Mouse (Mus musculus) CD4-positive, CD25-positive, alpha-beta regulatory T cell, adult 4 months (primary cell): ENCODE measurements around the gene Cd2ap. TPM values are rescaled to one million over a fixed set of nuclear protein-coding genes. Genes with fewer than 3 reads are reported as not detected.

Source experiments
- ATAC-seq: one replicate; pipeline ENCODE4 v1.8.0; 2017
- polyA plus RNA-seq, 2 experiments: library from polyadenylated mRNA; unstranded; fragments of 100-300 nt; shearing (Covaris generic); gene quantifications; one replicate each; pipeline ENCODE4 v1.2.1; 2017

Gene Cd2ap
- polyA plus RNA-seq, 2 experiments from 2014 or later, result 13.3 to 14.8 TPM

- peak; percentile 48 for ATAC-seq
These were observed 16.1 kb downstream of the Cd2ap start for GRCm38 (mm10) chr17:42860370-42860769.

GRCm38 (mm10) chr17:42857506-42857905, 19.0 kb downstream of the Cd2ap start:
- peak; percentile 51 for ATAC-seq

DNA sequence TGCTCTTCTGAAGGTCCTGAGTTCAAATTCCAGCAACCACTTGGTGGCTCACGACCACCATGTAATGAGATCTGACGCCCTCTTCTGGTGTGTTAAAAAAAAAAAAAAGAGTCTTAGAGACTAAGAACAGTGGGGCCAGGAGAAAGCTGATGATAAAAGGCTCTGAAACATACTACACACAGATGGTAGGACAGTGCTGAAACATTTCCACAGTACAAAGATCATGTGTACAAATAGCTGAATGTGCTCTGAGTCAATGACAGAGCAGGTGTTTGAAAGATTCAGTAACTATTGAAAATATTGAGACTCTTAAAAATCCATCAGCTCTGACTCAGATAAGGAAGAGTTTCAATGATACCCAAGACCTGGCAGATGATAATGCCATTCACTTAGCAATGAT, 29.4 kb downstream of the Cd2ap start:
- ATAC-seq, result no peak

GRCm38 (mm10) chr17:42837193-42837592, 39.3 kb downstream of the Cd2ap start:
- ATAC-seq, result no peak

DNA sequence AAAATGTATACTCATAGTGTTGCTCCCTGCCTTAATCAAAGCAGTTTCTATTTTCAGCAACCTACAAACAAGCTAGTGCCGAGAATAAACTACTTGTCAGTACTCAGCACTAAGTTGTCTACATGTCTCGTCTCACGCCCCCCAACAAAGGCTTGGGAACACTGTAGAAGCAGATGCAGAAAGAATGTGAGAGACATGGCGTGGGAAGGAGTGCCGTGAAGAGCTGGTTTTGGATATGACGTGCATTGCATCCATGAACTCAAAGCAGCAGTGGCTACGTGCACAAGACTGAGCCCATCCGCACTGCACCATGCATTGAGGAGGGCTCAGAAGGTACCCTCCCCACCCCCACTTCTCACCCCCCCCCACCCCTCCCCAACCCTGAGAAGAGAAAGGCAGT, 53.7 kb downstream of the Cd2ap start:
- no peak for ATAC-seq

DNA sequence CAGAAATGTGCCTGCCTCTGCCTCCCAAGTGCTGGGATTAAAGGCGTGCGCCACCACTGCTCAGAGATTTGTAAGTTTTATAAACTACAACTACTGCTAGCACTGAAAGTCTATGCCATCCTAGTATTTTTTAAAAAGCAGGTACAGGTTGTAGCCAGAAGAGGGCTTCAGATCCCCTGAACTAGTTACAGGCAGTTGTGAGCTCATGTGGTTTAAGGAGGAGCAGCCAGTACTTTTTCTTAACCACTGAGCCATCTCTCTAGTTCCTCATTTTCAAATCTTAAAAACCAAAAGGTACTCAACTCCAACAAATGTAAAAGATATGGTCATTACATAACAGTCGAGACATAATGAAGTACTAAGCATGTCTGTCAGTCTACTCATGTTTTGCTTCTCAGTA, 61.1 kb downstream of the Cd2ap start:
- ATAC-seq, result no peak

GRCm38 (mm10) chr17:42792412-42792975, 84.0 kb downstream of the Cd2ap start:
- no peak for ATAC-seq

- ATAC-seq, result no peak
These were observed 85.7 kb downstream of the Cd2ap start for GRCm38 (mm10) chr17:42790787-42791186.

DNA sequence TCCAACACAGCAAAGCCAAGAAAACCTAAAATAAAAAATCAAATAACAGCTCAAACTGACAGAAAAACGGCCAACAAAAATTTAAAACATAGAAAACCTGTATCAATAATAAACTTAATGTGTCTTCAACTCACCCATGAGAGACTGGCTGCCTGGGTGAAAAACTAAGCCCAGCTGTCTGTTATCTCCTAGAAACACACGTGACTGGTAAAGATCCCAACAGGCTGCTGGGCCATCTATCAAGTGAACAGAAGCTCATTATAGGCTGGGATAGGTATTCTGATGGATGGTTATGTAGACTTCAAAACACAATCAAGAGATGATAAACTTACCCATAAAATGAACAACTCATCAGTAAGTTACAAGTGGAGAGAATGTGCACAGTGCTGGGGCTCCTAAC, 86.7 kb downstream of the Cd2ap start:
- ATAC-seq, result no peak

DNA sequence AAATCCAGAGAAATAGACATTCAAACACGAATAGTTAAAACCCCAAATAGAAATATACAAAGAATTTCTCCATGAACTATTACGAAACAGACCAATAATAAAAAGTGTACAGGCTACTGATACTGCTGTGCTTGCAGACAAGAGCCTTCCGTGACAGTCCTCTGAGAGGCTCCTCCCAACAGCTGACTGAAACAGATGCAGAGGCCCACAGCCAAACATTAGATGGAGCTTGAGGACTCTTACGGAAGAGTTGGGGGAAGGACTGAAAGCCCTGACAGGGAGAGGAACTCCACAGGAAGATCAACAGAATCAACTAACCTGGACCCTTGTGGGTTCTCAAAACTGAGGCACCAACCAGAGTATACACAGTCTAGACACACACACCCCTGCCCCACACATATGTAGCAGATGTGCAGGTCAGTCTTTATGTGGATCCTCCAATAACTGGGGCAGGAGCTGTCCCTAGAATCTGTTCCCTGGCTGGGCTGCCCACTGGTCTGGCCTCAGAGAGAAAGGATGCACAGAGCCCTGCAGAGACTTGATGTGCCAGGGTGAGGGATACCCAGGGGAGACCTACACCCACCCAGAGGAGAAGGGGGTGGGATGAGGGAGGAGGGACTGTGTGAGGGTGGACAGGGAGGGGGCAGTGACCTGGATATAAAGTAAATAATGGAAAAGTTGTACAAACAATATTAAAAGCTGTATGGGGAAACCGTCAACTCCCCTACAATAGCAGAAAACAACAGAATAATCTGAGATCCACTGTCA, 87.6 kb downstream of the Cd2ap start:
- ATAC-seq, result no peak

- peak; percentile 67 for ATAC-seq
These were observed 94.2 kb downstream of the Cd2ap start for GRCm38 (mm10) chr17:42782156-42782757.

GRCm38 (mm10) chr17:42753791-42754190, 122.7 kb downstream of the Cd2ap start:
- no peak for ATAC-seq

- ATAC-seq, result no peak
These were observed 124.3 kb downstream of the Cd2ap start for GRCm38 (mm10) chr17:42752173-42752572.

DNA sequence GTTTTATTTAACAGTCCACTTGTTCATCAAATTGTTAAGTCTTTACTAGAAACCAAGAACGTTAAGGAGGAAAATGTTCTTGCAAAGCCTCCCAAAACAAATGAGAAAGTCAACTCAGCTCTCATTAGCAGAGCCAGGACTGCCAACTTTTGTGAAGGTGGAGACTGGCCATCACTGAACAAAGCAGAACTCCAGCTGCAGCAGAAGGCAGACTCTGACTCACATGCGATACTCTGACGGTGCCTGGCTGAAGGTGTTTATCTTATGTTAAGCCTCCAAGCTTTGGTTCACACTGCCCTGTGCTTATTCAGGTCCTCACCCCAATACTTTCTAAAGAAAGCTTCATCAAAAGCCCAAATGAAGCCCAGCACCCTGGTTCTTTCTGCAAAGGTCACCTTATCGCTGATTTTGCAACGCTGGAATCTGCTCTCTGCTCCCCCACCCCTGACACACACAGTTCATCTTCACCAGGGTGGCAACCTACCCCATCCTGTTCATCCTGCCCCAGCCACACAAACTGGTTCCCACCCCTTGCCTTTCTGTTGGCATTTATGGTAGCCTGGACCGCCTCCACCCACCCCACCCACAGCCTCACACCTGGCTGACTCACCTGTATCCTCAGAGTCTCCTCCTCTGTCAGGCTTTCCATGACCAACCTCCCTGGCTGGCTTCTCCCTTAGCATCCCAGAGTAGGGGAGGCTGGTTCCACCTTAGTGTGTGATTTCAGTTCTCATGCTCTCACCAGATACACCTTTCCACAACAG, 130.6 kb downstream of the Cd2ap start:
- no peak for ATAC-seq

Other genes starting within 250 kb of the Cd2ap start
- not detected for gene Adgrf4, start 184.4 kb downstream of the Cd2ap start, polyA plus RNA-seq
- not detected for gene Adgrf2, start 134.5 kb downstream of the Cd2ap start, polyA plus RNA-seq
- under 1 TPM in 1 of 2 experiments, not detected in 1; 0.32 TPM for gene Tnfrsf21, start 139.9 kb upstream of the Cd2ap start, polyA plus RNA-seq